In the genomic region with DNA sequence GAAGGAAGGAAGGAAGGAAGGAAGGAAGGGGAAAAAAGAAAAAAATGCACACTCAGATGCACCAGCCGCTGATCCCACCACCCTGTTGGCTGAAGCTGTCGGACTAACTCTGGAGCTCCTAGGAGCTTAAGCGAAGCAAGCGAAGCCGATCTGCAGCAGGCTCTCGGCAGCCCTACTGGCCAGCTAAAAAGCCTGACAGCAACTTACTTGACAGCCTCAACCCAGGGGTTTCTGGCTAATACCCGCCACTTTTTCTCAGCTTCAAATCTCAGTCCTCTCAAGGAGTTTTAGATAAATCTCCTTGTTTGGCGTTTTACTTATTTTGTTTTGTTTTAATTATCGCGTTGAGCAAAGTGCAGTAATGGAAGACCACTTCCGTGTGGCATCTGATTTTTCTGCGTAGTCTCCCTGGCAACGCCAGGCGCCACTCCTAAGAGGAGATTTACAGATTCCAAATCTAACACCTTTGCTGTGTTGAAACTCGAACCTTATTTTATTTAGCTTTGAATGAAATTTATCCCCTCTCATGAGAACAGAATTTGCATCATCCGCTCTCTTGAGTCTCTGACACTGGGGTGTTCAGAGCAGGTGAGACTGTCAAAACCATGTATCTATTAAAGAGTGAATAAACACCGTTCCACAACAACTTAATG, we compare ENCODE assay signal across 12 mouse cellular contexts. TPM values are rescaled to one million over a fixed set of nuclear protein-coding genes. Genes with fewer than 3 reads are reported as not detected.
DNase-seq lines count a peak whose midpoint lies in the region; ATAC-seq and TF ChIP-seq lines count a peak whose summit lies in the region.
"Had no signal": no experiment of that assay in that cellular context is flagged by ENCODE, and none has a peak within 500 bp of the region (broad histone marks: within the 10 kb centered on the region; RNA-seq: fewer than 3 reads in every experiment).

No protein-coding gene starts in this region.

- H3K4me2 ChIP-seq in neural tube, embryonic 11.5 days (ENCODE audit: low read depth), result peak overlapping the region; percentile 29
- H3K4me2 ChIP-seq: limb, embryonic 15.5 days had no signal

- no peak for TF ChIP-seq POLR2A in cerebellum, adult 2 months (IDR thresholded peaks at IDR 0.05; ENCODE audit: borderline replicate concordance, insufficient read depth, low read length)

- no peaks in the 10 kb centered on the region for H3K9me3 ChIP-seq in neural tube, embryonic 11.5 days (ENCODE audit: control insufficient read depth, low read length)
- no peaks in the 10 kb centered on the region for H3K9me3 ChIP-seq in midbrain, embryonic 10.5 days (replicated peaks)
- H3K9me3 ChIP-seq: limb, embryonic 15.5 days had no signal

- H3K27me3 ChIP-seq in cerebellum, adult 2 months (ENCODE audit: control insufficient read depth, insufficient read depth, low read length), result peaks cover 1% of the 10 kb centered on the region; the same call in 1 of the 2 replicates
- peaks cover 50% of the 10 kb centered on the region for H3K27me3 ChIP-seq in neural tube, embryonic 11.5 days (ENCODE audit: control insufficient read depth, insufficient read depth, low read length)
- H3K27me3 ChIP-seq in midbrain, embryonic 10.5 days (ENCODE audit: low read depth, poor library complexity, severe bottlenecking), result peaks cover 100% of the 10 kb centered on the region

- WGBS in cerebellum, adult 2 months, result 14% methylated on average over 17 of the region's 17 CpGs
- 2% methylated on average over 17 of the region's 17 CpGs for WGBS in neural tube, embryonic 11.5 days
- WGBS in midbrain, embryonic 10.5 days, result 1% methylated on average over 17 of the region's 17 CpGs

- H3K4me3 ChIP-seq in cerebellum, adult 2 months (replicated peaks; ENCODE audit: insufficient read depth, low read depth, low read length), result peak overlapping the region; percentile 41
- peak overlapping the region; percentile 10; the same call in 1 of the 2 replicates for H3K4me3 ChIP-seq in neural tube, embryonic 11.5 days (ENCODE audit: low read depth, low read length)
- peak overlapping the region; percentile 47 for H3K4me3 ChIP-seq in midbrain, embryonic 10.5 days
- H3K4me3 ChIP-seq: limb, embryonic 15.5 days had no signal

- H3K4me1 ChIP-seq in cerebellum, adult 2 months (ENCODE audit: control insufficient read depth, insufficient read depth, low read length), result no peaks in the 10 kb centered on the region
- H3K4me1 ChIP-seq in neural tube, embryonic 11.5 days (ENCODE audit: control insufficient read depth, insufficient read depth, low read length), result peaks cover 7% of the 10 kb centered on the region; the same call in 1 of the 2 replicates
- peaks cover 69% of the 10 kb centered on the region for H3K4me1 ChIP-seq in midbrain, embryonic 10.5 days

- no peak overlapping the region for H3K27ac ChIP-seq in cerebellum, adult 2 months (ENCODE audit: insufficient read depth, low read length)
- no peak overlapping the region for H3K27ac ChIP-seq in neural tube, embryonic 11.5 days (ENCODE audit: low read depth, low read length)
- peak overlapping the region; percentile 83 for H3K27ac ChIP-seq in midbrain, embryonic 10.5 days (replicated peaks)
- H3K27ac ChIP-seq: limb, embryonic 15.5 days had no signal

- ATAC-seq in neural tube, embryonic 11.5 days (ENCODE audit: insufficient read depth, low FRiP score, low TSS enrichment), result no peak
- ATAC-seq: intestine, embryonic 16.5 days had no signal

- no peak for TF ChIP-seq CTCF in cerebellum, adult 2 months (IDR thresholded peaks at IDR 0.05; ENCODE audit: borderline replicate concordance, insufficient read depth, low read depth, low read length)

- H3K36me3 ChIP-seq in neural tube, embryonic 11.5 days (ENCODE audit: control insufficient read depth, insufficient read depth, low read length), result no peaks in the 10 kb centered on the region
- no peaks in the 10 kb centered on the region for H3K36me3 ChIP-seq in midbrain, embryonic 10.5 days
- H3K36me3 ChIP-seq: limb, embryonic 15.5 days had no signal

- H3K9ac ChIP-seq in neural tube, embryonic 11.5 days (ENCODE audit: low read length), result no peak overlapping the region
- H3K9ac ChIP-seq: limb, embryonic 15.5 days had no signal

- DNase-seq in cerebellum, adult 2 months, result no peak
- no peak for DNase-seq in cerebellum, adult 11 months
- DNase-seq in neural tube, embryonic 11.5 days (ENCODE audit: low spot score), result no peak
- DNase-seq in neural tube, embryonic 10.5 days (ENCODE audit: extremely low spot score, low spot score), result no peak
- peak; percentile 52 for DNase-seq in midbrain, embryonic 10.5 days (ENCODE audit: low spot score)
- DNase-seq in retina, postnatal 1 day, result peak; percentile 64
- DNase-seq in B cell, adult 2 months, result no peak
- DNase-seq in spleen, postnatal 10 days (ENCODE audit: low spot score in 2 of 2), result no peak
- DNase-seq: lung, postnatal 36 days; right cerebral cortex, postnatal 25 days had no signal

RNA-seq across cellular contexts. Expression of a gene that starts 27.4 kb away (rescaled TPM):
- polyA plus RNA-seq in cerebellum, adult 2 months (2012; rRNA removed), result 71.3 and 84.5 TPM in 2 replicates
- polyA plus RNA-seq in neural tube, embryonic 11.5 days (2014; fragmentation: Nextera tagmentation; extraction: Ambion mirVana), result 61.2 and 62.9 TPM in 2 replicates
- 53.1 and 57.4 TPM in 2 replicates for polyA plus RNA-seq in midbrain, embryonic 10.5 days (2016; fragmentation: Nextera tagmentation; extraction: Ambion mirVana)

Comparison
In these comparisons a context has a peak if more than half of its experiments do, and no peak if none do; other contexts are left out.
1. DNase-seq: peak in midbrain, embryonic 10.5 days (single experiment) and retina, postnatal 1 day (single experiment); none in cerebellum, adult 2 months (0 of 2), cerebellum, adult 11 months (single experiment), neural tube, embryonic 11.5 days (single experiment), neural tube, embryonic 10.5 days (single experiment), B cell, adult 2 months (0 of 2) and spleen, postnatal 10 days (0 of 2).
2. Peak in every context shown above with its lines, with median percentiles within 50 percentile points of each other: H3K4me3 ChIP-seq.